Mouse (Mus musculus): ENCODE results near the gene Rbp2. TPM values are rescaled to one million over a fixed set of nuclear protein-coding genes. Genes with fewer than 3 reads are reported as not detected.

The Rbp2 gene
- total RNA-seq (2021) = under 1 TPM in 1 of 2 experiments, not detected in 1; 0.53 TPM
- long read RNA-seq = 0 reads

GRCm38 (mm10) chr9:98485815-98486214, at the start of gene Rbp2:
TSS of gene Rbp2 (plus strand) at chr9:98486115.
- no peak for DNase-seq (ENCODE audit: low spot score in 2 of 2)

- no peak for DNase-seq (ENCODE audit: low spot score in 2 of 2)
Observed at GRCm38 (mm10) chr9:98437819-98438218, 48.1 kb upstream of the Rbp2 start.

- DNase-seq (ENCODE audit: low spot score in 2 of 2) = no peak
Observed at GRCm38 (mm10) chr9:98439091-98439490, 46.8 kb upstream of the Rbp2 start.

GRCm38 (mm10) chr9:98442638-98443037, 43.3 kb upstream of the Rbp2 start:
- peak in 1 of 2 experiments; percentile 51 for DNase-seq (ENCODE audit: low spot score in 2 of 2)

GRCm38 (mm10) chr9:98445359-98446149, 40.4 kb upstream of the Rbp2 start:
- DNase-seq (ENCODE audit: low spot score in 2 of 2) = no peak

GRCm38 (mm10) chr9:98450976-98451375, 34.9 kb upstream of the Rbp2 start:
- DNase-seq (ENCODE audit: low spot score in 2 of 2) = peak in 1 of 2 experiments; percentile 18

- DNase-seq (ENCODE audit: low spot score in 2 of 2) = no peak
Observed at GRCm38 (mm10) chr9:98466709-98467108, 19.2 kb upstream of the Rbp2 start.

- DNase-seq (ENCODE audit: low spot score in 2 of 2) = no peak
Observed at GRCm38 (mm10) chr9:98480172-98480749, 5.7 kb upstream of the Rbp2 start.

- no peak for DNase-seq (ENCODE audit: low spot score in 2 of 2)
Observed at GRCm38 (mm10) chr9:98482256-98482655, 3.7 kb upstream of the Rbp2 start.

- DNase-seq (ENCODE audit: low spot score in 2 of 2) = no peak
Observed at GRCm38 (mm10) chr9:98485020-98485419, 895 bp upstream of the Rbp2 start.

GRCm38 (mm10) chr9:98487273-98487672, 1.4 kb downstream of the Rbp2 start:
- no peak for DNase-seq (ENCODE audit: low spot score in 2 of 2)

GRCm38 (mm10) chr9:98489532-98489931, 3.6 kb downstream of the Rbp2 start:
- DNase-seq (ENCODE audit: low spot score in 2 of 2) = no peak

GRCm38 (mm10) chr9:98490128-98490527, 4.2 kb downstream of the Rbp2 start:
- no peak for DNase-seq (ENCODE audit: low spot score in 2 of 2)

- no peak for DNase-seq (ENCODE audit: low spot score in 2 of 2)
Observed at GRCm38 (mm10) chr9:98491071-98491470, 5.2 kb downstream of the Rbp2 start.

- DNase-seq (ENCODE audit: low spot score in 2 of 2) = no peak
Observed at GRCm38 (mm10) chr9:98492212-98492611, 6.3 kb downstream of the Rbp2 start.

- no peak for DNase-seq (ENCODE audit: low spot score in 2 of 2)
Observed at GRCm38 (mm10) chr9:98492821-98493220, 6.9 kb downstream of the Rbp2 start.

- no peak for DNase-seq (ENCODE audit: low spot score in 2 of 2)
Observed at GRCm38 (mm10) chr9:98497157-98497556, 11.2 kb downstream of the Rbp2 start.

GRCm38 (mm10) chr9:98497990-98498389, 12.1 kb downstream of the Rbp2 start:
- no peak for DNase-seq (ENCODE audit: low spot score in 2 of 2)

- DNase-seq (ENCODE audit: low spot score in 2 of 2) = no peak
Observed at GRCm38 (mm10) chr9:98498717-98499268, 12.9 kb downstream of the Rbp2 start.

GRCm38 (mm10) chr9:98499601-98500000, 13.7 kb downstream of the Rbp2 start:
- no peak for DNase-seq (ENCODE audit: low spot score in 2 of 2)

- DNase-seq (ENCODE audit: low spot score in 2 of 2) = no peak
Observed at GRCm38 (mm10) chr9:98507480-98507879, 21.6 kb downstream of the Rbp2 start.

- DNase-seq (ENCODE audit: low spot score in 2 of 2) = no peak
Observed at GRCm38 (mm10) chr9:98510363-98511055, 24.6 kb downstream of the Rbp2 start.
